Mouse (Mus musculus): ENCODE measurements around the gene B3gnt9. TPM values are rescaled to one million over a fixed set of nuclear protein-coding genes. Genes with fewer than 3 reads are reported as not detected.
A peak's percentile ranks its signal among the peaks of the same experiment; 100 is the strongest.

The B3gnt9 gene
- polyA plus RNA-seq, 1 experiment: 7.6 TPM

GRCm38 (mm10) chr8:105288231-105288630 lies 33.3 kb upstream of the B3gnt9 start:
- peaks cover 5% of the 10 kb centered on the region for H3K36me3 ChIP-seq (ENCODE audit: control insufficient read depth, insufficient read depth)
- TF ChIP-seq MYOG (IDR thresholded peaks at IDR 0.05; ENCODE audit: control insufficient read depth, extremely low read depth, insufficient read length) (no peak), MYOD1 (IDR thresholded peaks at IDR 0.05; ENCODE audit: control insufficient read depth, insufficient read length, low read depth) (no peak), CTCF (IDR thresholded peaks at IDR 0.05; ENCODE audit: control insufficient read depth, insufficient read depth, insufficient read length) (no peak), MAX (IDR thresholded peaks at IDR 0.05) (no peak), CEBPB (IDR thresholded peaks at IDR 0.05; ENCODE audit: low read depth) (no peak), USF1 (IDR thresholded peaks at IDR 0.05; ENCODE audit: low read depth) (no peak), FOSL1 (IDR thresholded peaks at IDR 0.05; ENCODE audit: insufficient read depth, low read length, poor library complexity, severe bottlenecking) (no peak)
- H3K4me3 ChIP-seq (ENCODE audit: insufficient read depth, poor library complexity, severe bottlenecking): peak overlapping the region; percentile 39
- peaks cover 14% of the 10 kb centered on the region for H3K79me3 ChIP-seq (ENCODE audit: low read depth)
- no peak overlapping the region for H3ac ChIP-seq (ENCODE audit: control insufficient read depth, insufficient read length, low read depth)
- H3K27me3 ChIP-seq (ENCODE audit: control insufficient read depth, insufficient read depth, insufficient read length): no peaks in the 10 kb centered on the region
- peaks cover 30% of the 10 kb centered on the region for H3K79me2 ChIP-seq (ENCODE audit: control insufficient read depth, insufficient read depth)

GRCm38 (mm10) chr8:105286907-105287306 lies 32.0 kb upstream of the B3gnt9 start:
- TF ChIP-seq CTCF (IDR thresholded peaks at IDR 0.05; ENCODE audit: control insufficient read depth, insufficient read depth, insufficient read length) (no peak), USF1 (IDR thresholded peaks at IDR 0.05; ENCODE audit: low read depth) (no peak), MAX (IDR thresholded peaks at IDR 0.05) (no peak), CEBPB (IDR thresholded peaks at IDR 0.05; ENCODE audit: low read depth) (no peak), MYOD1 (IDR thresholded peaks at IDR 0.05; ENCODE audit: control insufficient read depth, insufficient read length, low read depth) (no peak), MYOG (IDR thresholded peaks at IDR 0.05; ENCODE audit: control insufficient read depth, extremely low read depth, insufficient read length) (no peak), FOSL1 (IDR thresholded peaks at IDR 0.05; ENCODE audit: insufficient read depth, low read length, poor library complexity, severe bottlenecking) (no peak)
- Histone ChIP-seq H3ac (ENCODE audit: control insufficient read depth, insufficient read length, low read depth) (no peak overlapping the region), H3K4me3 (ENCODE audit: insufficient read depth, poor library complexity, severe bottlenecking) (no peak overlapping the region), H3K36me3 (ENCODE audit: control insufficient read depth, insufficient read depth) (peaks cover 15% of the 10 kb centered on the region), H3K79me3 (ENCODE audit: low read depth) (peaks cover 14% of the 10 kb centered on the region), H3K27me3 (ENCODE audit: control insufficient read depth, insufficient read depth, insufficient read length) (no peaks in the 10 kb centered on the region), H3K79me2 (ENCODE audit: control insufficient read depth, insufficient read depth) (peaks cover 30% of the 10 kb centered on the region)

GRCm38 (mm10) chr8:105285514-105285913 lies 30.6 kb upstream of the B3gnt9 start:
- Histone ChIP-seq H3K79me2 (ENCODE audit: control insufficient read depth, insufficient read depth) (peaks cover 30% of the 10 kb centered on the region), H3K36me3 (ENCODE audit: control insufficient read depth, insufficient read depth) (peaks cover 21% of the 10 kb centered on the region), H3K4me3 (ENCODE audit: insufficient read depth, poor library complexity, severe bottlenecking) (no peak overlapping the region), H3K79me3 (ENCODE audit: low read depth) (peaks cover 14% of the 10 kb centered on the region), H3K27me3 (ENCODE audit: control insufficient read depth, insufficient read depth, insufficient read length) (no peaks in the 10 kb centered on the region), H3ac (ENCODE audit: control insufficient read depth, insufficient read length, low read depth) (no peak overlapping the region)
- no peak for TF ChIP-seq USF1 (IDR thresholded peaks at IDR 0.05; ENCODE audit: low read depth)
- no peak for TF ChIP-seq MAX (IDR thresholded peaks at IDR 0.05)
- no peak for TF ChIP-seq FOSL1 (IDR thresholded peaks at IDR 0.05; ENCODE audit: insufficient read depth, low read length, poor library complexity, severe bottlenecking)
- TF ChIP-seq CTCF (IDR thresholded peaks at IDR 0.05; ENCODE audit: control insufficient read depth, insufficient read depth, insufficient read length): no peak
- TF ChIP-seq CEBPB (IDR thresholded peaks at IDR 0.05; ENCODE audit: low read depth): no peak

GRCm38 (mm10) chr8:105283074-105283473 lies 28.1 kb upstream of the B3gnt9 start:
- H3K79me2 ChIP-seq (ENCODE audit: control insufficient read depth, insufficient read depth): peaks cover 22% of the 10 kb centered on the region
- no peak overlapping the region for H3ac ChIP-seq (ENCODE audit: control insufficient read depth, insufficient read length, low read depth)
- no peak overlapping the region for H3K4me3 ChIP-seq (ENCODE audit: insufficient read depth, poor library complexity, severe bottlenecking)
- no peaks in the 10 kb centered on the region for H3K27me3 ChIP-seq (ENCODE audit: control insufficient read depth, insufficient read depth, insufficient read length)
- peaks cover 34% of the 10 kb centered on the region for H3K36me3 ChIP-seq (ENCODE audit: control insufficient read depth, insufficient read depth)
- peaks cover 12% of the 10 kb centered on the region for H3K79me3 ChIP-seq (ENCODE audit: low read depth)
- TF ChIP-seq CTCF (IDR thresholded peaks at IDR 0.05; ENCODE audit: control insufficient read depth, insufficient read depth, insufficient read length) (peak; percentile 95), MYOD1 (IDR thresholded peaks at IDR 0.05; ENCODE audit: control insufficient read depth, insufficient read length, low read depth) (no peak)

GRCm38 (mm10) chr8:105282239-105282638 lies 27.3 kb upstream of the B3gnt9 start:
- Histone ChIP-seq H3K79me3 (ENCODE audit: low read depth) (peaks cover 5% of the 10 kb centered on the region), H3ac (ENCODE audit: control insufficient read depth, insufficient read length, low read depth) (no peak overlapping the region), H3K27me3 (ENCODE audit: control insufficient read depth, insufficient read depth, insufficient read length) (no peaks in the 10 kb centered on the region), H3K4me3 (ENCODE audit: insufficient read depth, poor library complexity, severe bottlenecking) (no peak overlapping the region), H3K36me3 (ENCODE audit: control insufficient read depth, insufficient read depth) (peaks cover 34% of the 10 kb centered on the region), H3K79me2 (ENCODE audit: control insufficient read depth, insufficient read depth) (peaks cover 14% of the 10 kb centered on the region)
- TF ChIP-seq MYOD1 (IDR thresholded peaks at IDR 0.05; ENCODE audit: control insufficient read depth, insufficient read length, low read depth): no peak
- no peak for TF ChIP-seq MYOG (IDR thresholded peaks at IDR 0.05; ENCODE audit: control insufficient read depth, extremely low read depth, insufficient read length)
- TF ChIP-seq FOSL1 (IDR thresholded peaks at IDR 0.05; ENCODE audit: insufficient read depth, low read length, poor library complexity, severe bottlenecking): no peak

- no peak overlapping the region for H3K4me3 ChIP-seq (ENCODE audit: insufficient read depth, poor library complexity, severe bottlenecking)
- TF ChIP-seq USF1 (IDR thresholded peaks at IDR 0.05; ENCODE audit: low read depth) (no peak), CEBPB (IDR thresholded peaks at IDR 0.05; ENCODE audit: low read depth) (no peak), MAX (IDR thresholded peaks at IDR 0.05) (no peak), MYOG (IDR thresholded peaks at IDR 0.05; ENCODE audit: control insufficient read depth, extremely low read depth, insufficient read length) (no peak), MYOD1 (IDR thresholded peaks at IDR 0.05; ENCODE audit: control insufficient read depth, insufficient read length, low read depth) (no peak), CTCF (IDR thresholded peaks at IDR 0.05; ENCODE audit: control insufficient read depth, insufficient read depth, insufficient read length) (no peak), FOSL1 (IDR thresholded peaks at IDR 0.05; ENCODE audit: insufficient read depth, low read length, poor library complexity, severe bottlenecking) (no peak)
- no peaks in the 10 kb centered on the region for H3K27me3 ChIP-seq (ENCODE audit: control insufficient read depth, insufficient read depth, insufficient read length)
- no peak overlapping the region for H3ac ChIP-seq (ENCODE audit: control insufficient read depth, insufficient read length, low read depth)
- peaks cover 34% of the 10 kb centered on the region for H3K36me3 ChIP-seq (ENCODE audit: control insufficient read depth, insufficient read depth)
- peaks cover 10% of the 10 kb centered on the region for H3K79me2 ChIP-seq (ENCODE audit: control insufficient read depth, insufficient read depth)
- peaks cover 5% of the 10 kb centered on the region for H3K79me3 ChIP-seq (ENCODE audit: low read depth)
Measured at GRCm38 (mm10) chr8:105281821-105282220, 26.9 kb upstream of the B3gnt9 start.
